Mouse (Mus musculus) thymus, postnatal 36 days (tissue): ENCODE results near the gene Zfp423.

Experiments
- DNase-seq, 2 experiments: peaks; one replicate each; pipeline ENCODE4 v3.0.0; 2022; ENCODE audit warnings: mixed read lengths in 2 of 2

Gene Zfp423

DNA sequence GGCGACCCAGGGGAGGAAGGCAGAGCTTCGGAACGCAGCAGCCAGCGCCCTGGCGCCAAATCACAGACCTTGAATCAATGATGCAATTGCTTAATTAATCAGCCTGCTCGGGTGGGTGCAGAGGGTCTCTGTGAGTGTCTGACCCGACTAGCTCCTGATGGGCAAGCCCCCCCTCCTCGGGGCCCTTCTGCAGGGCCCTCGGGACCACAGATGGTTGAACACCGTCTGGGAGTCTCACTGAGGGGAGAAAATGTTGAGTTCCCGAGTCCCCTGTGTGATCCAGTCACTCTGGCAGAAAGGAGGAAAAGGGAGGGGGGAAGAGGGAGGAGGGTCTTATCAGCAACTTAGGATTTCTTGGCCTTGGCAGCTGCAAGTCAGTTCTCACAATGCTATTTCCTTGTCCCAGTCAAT, 124.0 kb downstream of the Zfp423 start:
- no peak for DNase-seq

DNA sequence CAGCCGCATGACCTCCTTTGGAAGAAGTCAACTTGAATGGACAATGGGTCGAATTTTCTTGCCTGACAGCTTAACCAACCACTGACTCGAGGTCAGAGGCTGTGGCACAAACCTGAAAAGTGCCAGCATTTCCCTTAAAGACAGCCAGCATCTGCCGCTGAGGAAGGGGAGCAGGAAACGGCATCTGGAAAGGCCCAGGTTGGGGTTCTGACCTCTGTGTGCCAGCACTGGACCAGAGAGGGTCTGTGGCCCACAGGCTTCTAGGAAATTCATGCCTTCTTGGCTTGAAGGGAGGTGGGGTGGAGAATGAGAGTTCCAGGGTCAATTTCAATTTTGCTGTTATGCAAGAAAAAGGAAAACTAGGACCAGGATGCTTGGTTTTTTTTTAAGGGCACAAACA, 124.7 kb downstream of the Zfp423 start:
- no peak for DNase-seq

DNA sequence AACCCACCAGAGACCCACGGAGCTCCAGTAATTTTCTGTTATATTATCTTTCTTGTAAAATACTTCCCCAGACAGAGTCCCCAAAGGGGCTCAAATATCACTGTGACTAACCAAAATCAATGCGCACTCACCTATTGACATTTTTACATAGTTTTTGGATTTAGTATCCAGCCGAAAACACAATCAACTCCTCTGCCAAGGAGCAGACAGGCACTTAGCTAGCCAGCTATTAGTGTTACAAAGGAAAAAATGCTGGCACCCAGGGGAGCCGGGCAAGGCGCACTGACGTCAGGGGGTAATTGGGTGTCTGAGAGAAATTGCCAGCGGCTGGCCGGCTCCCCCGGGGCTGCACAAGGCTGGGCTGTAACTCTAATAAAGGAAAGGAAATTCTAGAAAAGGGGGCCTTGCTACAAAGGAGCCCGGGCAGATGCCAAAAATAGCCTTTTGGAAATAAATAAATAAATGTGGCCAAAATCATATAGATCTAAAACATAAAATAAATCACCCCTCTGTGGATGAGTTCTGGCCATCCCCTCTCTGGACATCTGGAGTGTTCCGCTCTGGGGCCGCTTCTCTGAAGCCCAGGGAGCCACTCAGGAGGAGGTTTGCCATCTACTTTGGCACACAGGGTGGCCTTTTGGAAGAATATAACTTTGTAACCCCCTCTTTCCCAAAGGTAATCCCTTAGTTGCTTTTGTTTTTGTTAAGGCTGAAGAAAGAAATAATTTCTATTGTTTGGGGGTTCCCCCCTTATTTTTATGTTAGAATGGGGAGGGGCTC, 125.4 kb downstream of the Zfp423 start:
- DNase-seq = no peak

DNA sequence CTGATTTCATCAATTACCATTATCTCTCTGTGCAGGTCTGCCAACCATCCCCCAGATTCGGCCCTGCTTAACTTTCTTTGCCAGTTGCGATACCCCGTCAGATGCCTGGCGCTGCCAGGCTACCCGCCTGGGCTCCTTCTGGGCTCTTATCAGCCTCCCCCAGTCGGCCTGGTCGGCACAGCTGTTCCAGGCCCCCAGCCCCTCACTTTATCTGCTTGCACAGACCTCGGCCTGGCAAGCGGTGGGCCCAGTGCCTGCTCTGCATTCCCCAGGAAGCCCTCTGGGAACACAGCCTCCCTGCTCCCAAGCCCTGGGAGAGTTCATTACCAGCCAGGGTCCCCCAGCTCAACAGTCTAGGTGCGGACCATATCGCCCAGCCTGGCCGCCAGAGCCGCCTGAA, 126.1 kb downstream of the Zfp423 start:
- DNase-seq = no peak

DNA sequence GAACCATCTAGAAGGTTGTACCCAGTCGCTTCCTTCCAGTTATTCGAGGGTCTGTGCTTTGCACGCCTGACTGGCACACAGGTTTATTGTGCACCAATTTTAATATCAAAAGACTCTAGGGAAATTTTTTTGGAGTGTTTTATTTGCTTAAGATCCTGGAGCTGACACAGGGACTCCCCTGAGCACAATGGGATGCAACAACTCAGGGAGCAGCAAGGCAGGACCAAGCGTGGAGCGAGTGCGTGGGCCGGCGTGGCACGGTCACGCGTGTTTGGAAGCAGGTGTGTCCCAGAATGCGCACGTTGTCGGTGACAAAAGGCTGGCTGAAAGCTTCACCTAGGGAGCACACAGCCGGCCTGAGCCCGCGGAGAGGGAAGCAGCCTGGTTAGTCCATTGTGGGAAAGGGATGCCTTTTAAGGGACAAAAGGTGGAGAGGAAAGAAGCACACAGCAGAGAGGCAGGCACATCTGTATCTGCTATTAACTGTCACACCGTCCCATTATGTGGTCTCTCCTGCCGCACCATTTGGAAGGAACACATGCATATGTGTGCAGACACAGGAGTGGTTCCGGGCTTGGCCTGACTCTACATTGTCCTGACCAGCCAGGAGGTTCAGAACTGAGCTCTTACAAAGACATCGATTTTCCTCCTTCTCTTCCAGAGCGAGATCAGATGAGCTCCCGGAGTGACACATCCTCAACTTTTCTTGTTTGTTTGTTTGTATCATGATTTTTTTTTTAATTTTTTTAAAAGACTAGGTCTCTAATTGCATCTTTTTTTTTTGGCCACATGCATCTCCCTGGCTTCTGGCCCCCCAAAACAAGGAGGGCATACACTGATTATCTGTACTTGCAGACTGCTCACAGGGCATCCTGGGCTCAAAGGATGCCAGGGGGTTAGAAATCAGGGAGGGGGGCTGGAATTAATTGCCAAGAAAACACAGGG, 126.7 kb downstream of the Zfp423 start:
- no peak for DNase-seq

DNA sequence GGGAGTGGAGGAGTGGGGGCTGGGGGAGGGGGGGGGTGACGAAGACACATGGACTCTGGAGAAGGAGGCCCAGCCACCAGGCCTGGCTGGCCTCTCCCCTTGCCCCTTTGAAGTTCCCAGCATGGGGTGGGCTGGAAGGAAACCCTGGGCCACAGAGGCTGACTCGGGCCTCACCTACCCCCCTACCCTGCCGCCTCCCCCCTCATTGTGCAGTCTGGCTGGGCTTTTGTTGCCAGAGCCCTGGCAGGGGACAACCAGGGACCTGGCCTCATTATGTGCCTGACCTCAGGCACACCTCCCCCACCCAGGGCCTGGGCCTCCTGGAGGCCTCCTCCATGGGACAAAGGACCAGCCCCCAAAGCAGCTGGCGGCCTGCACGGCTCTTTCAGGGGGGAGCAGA, 127.8 kb downstream of the Zfp423 start:
- no peak for DNase-seq

DNA sequence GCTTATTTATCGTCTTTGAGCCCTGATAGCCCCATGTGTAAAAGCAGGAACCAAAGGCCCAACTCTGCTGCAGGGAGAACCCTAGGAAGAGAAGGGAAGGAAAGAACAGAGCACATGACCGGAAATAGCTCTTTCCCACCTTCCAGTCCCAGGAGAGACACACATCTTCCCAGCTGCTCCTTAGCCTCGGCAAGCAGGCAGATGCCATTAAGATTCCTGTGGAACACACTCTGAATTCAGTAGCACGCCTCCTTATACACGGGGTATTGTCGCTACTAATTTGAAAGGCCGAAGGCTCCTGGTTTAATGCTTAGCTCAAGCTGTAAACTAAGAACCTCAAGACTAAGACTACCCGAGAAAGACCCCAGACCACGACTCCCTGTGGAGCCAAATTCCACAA, 128.3 kb downstream of the Zfp423 start:
- DNase-seq = no peak

DNA sequence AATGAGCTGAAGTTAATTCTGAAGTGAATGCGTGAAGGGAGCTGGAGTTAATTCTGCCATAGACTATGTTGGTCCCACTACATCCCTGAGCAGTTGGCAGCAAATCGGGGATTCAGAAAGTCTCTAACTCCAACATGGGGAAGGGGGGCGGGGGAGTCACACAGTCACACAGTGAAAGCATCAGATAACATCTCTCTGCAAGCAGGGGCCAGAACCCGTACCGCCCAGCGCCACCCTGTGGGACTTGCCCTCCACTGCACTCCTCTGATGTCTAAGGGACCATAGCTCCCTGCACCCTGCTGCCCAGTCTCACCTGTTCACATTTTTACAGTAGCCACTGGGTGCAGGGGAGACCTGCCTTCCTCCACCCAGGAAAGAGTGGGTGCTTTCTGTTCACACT, 129.2 kb downstream of the Zfp423 start:
- DNase-seq = no peak

DNA sequence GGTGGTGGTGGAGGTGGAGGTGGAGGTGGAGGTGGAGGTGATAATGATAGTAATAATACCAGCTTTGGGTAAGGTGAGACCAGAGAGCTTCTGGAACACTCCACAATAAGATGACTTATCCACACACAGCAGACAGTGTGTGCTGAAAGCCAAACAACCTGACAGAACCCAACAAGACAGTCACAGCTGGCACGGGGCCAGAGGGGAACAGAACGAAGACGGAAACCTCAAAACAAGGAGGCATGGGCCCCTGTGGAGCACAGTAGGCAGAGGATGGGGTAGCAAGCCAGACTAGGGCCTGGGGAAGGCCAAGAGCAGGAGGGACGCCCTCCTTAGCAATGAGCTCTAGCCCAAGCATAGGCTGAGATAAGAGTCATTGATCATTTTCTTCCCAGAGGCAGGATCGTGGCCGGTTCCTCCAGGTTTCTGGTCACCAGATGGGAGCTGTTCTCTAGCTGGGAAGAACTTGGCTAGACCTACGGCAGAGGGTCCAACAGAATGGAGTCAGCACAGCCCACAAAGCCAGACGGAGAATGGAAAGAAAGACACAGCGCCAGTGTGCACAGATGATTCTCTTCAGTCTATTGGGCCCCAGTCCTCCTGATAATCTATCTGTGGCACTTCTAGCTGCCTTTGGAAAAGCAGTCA, 133.3 kb downstream of the Zfp423 start:
- DNase-seq = no peak

DNA sequence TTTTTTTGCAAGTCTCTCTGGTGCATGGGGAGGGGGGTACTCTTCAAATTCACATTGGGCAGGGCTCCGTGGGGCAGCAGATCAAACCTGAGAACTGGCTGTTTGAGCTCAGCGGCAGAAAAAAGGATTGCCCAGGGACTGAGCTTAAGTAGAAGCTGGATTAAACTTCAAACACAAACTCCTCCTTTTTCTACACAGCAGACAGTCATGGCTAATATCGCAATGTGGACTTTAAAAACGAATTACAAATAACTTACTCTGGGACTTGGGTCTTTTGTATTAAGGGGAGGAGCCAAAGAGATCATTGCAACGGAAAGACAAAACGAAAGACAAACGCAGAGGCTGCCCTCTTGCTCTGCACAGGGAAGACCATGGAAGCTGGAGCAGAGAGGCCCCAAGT, 136.2 kb downstream of the Zfp423 start:
- no peak for DNase-seq

DNA sequence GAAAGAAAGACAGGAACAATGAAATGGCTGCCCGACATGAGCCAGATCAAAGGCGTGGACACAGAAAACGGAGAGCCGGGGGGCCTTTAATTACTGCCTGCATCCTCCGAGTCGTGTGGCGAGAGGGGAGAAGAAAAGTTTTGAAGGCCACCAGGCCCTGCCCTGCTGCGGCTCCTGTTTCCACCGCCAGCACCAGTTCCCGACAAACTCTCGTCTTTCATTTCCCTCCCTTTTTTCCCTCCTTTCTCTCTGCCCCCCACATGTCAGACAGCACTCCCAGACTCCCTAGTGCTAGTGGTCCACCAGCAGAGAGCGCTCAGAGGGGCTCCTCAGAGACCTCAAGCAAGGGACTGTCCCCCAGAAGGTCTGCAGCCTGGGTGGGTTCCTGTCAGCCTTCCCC, 136.7 kb downstream of the Zfp423 start:
- DNase-seq = no peak

DNA sequence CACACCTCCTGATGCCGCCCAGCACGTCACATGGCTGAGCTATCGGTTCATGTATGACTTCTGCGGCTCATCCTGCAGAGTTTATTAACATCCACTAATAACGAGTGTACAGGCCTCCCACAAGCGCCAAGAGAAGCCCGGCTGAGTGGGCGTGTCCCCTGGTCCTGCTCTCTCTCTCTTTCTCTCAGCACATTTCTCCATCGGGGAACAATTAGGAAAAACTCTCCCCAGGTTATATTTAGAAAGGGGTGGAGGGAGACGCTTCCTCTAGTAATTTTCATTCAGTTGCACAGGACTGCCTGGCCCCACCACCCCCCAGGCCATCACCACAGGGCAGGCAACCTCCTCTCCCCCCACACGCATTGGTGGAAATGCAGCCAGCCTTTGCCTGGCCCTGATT, 137.2 kb downstream of the Zfp423 start:
- no peak for DNase-seq

DNA sequence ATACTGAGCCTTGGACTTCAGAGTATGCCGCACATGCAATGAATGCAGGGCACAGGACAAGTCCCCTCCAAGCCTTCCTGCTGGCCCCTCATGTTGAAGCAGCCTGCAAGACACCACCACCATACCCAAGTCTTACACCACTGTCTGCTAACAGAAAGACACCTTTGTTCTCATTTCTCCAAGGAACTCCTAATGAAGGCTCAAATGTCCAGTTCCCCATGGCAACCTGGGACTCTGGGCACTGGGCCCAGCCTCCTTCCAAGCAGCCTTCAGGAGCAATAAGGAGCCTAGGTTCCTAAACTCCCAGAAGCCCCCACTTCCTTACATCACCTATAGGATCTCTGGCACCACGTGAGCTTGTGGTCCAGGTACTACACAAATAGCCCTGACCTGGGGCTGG, 137.7 kb downstream of the Zfp423 start:
- no peak for DNase-seq

DNA sequence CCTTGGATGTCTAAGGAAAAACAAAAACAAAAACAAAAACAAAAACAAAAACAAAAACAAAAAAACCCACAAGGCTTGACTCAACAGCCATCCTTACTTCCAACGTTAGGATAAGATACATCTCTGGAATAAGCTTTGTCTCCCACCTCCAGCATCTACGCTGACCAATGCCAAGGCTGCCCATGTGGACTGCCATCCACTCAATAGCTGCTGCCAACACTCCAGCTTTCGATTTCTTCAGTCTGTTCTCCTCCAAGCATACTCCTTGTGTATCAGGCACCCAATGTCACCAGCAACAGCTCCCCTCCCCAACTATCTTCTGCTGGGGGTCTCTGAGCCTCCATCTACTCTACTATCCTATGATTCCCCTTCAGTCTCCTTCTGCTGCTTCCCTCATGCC, 140.1 kb downstream of the Zfp423 start:
- DNase-seq = no peak

DNA sequence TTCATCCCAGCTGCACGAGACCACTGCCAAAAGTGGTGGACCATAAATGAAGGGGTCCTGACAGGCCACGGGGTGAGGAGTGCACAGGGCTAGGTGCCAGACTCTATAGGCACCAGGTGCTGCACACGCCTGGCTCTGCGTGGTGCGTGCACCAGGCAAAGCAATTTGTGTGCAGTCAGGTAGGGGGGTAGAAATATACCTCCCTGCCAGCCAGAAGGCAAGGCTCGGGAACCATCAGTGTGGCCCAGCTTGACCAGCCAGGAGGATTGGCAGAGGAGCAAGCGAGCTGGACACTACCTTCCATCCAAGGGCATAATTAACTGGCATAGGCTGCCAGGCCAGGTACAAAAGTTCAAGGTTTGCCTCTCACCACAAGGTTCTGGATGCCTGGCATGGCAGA, 140.9 kb downstream of the Zfp423 start:
- no peak for DNase-seq

DNA sequence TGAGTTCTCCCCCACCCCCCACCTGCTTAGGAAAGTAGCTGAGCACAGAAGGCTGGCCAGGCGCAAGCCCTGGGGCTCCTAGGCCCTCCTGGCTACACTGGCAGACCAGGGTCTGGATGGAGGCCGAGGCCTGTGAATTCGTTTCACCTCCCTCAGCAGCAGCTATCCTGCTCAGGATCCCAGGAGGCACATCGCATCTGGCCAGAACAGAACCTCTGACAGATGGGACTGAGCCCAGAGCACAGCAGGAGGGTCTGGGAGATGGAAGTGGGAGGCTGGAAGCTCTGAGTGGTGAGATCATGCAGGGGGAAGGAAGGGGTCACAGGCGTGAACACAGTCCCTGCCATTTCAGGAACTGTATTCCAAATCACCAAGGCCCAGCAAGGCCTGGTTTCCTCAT, 143.3 kb downstream of the Zfp423 start:
- DNase-seq = no peak

DNA sequence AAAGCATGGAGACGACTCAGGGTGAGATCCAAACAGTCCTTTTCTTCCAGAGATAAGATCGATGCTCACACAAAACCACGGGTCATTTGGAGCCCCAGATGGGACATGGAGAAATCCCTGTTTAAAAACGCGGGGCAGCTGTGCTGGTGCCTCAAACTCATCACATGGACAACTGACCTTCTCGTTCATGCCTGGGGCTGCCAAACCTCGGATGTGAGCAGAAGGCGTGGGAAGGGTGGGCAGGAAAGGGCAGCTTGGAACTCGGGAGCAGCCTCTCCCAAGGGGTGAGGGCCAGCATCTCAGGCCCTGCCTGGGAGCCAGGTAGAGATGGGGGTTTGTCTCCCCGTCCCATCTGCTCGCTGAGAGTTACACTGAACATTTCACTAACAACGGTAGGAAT, 146.7 kb downstream of the Zfp423 start:
- DNase-seq = no peak

DNA sequence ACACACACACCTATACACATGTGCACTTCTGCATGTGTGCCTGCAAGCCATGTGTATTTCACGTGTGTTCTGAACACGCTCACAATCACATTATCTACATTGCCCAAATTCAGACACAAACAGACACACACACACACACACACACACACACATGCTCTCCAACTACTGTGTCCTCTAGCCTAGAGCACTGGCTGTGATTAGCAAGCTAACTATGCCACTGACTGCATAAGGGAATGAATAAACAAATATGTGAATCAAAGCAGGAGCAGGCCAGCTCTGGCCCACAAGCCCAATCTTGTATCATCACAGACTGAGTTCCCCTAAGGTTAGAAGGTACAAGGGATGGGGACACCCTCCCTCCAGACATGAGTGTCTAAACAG, 147.3 kb downstream of the Zfp423 start:
- no peak for DNase-seq

DNA sequence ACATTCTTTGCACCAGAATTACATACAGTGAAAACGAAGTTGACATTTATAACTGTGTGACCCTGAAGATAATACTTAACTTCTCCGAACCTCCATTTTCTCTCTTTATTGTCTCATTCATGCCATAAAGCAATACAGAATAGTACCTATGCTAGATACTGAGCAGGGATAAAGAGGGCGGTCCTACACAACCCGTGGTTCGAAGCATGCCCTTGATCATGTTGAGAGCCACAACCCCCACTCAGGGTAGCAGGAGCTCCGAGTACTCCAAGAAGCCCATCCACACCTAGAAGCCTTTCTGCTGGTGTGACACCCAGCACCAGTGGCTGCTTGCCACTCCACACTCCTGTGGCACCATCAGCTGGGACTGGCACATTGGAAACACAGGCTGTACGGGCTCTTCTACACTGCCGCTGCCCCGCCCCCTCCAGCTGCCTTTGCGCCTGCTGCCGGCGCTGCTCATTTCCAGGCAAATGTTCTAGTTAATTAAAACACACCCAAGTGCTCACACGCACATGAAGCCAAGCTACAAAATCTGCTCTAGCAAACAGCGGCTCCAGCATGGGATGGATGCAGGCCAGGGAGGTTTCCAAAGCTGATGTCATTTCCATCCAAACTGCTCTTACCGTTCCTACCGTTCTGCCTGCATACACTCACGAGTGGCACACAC, 147.9 kb downstream of the Zfp423 start:
- DNase-seq = no peak

DNA sequence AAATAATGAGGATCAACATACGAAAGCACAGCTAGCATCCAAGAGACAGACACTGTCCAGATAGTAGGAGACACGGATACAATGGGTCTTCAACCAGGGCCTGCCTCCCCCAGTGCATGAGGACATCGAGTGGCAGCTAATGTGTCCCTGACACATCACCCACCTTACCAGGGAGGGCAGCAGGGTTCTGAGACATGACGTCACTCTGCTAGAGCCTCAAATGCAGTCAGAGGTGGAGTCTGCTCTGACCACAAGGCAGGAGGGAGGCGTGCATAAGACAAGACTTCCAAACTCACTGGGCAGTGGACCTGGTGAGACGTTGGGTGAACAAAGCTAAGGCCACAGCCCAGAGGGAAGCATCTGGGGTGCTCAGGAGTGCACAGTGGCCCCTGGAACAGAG, 148.6 kb downstream of the Zfp423 start:
- no peak for DNase-seq

DNA sequence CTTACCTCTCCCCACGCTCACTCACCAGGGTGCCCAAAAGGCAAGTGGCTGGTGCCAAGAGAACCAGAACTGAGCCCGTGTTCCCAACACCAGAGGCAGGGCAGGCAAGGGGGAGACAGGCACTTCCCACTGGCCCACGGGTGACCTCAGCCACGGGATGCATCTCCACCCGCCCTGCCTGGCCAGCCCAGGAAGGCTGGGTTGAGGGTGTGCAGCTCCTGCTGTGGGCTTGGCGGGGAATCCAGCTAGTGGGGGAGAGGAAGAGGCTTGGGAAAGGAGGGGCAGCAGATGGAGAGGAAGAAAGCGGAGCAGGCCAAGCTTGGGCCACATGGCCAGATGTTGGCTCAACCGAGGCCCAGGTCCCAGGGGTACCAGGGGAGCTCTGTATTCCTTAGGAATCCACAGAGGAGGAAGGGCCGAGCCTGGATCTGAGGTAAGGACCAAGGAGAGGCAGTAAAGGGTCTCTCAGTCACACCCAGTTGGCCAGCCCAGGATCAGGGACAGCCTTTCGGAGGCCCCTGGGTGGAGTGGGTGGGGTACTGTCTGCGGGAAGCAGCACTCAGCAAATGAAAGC, 155.0 kb downstream of the Zfp423 start:
- DNase-seq = no peak

DNA sequence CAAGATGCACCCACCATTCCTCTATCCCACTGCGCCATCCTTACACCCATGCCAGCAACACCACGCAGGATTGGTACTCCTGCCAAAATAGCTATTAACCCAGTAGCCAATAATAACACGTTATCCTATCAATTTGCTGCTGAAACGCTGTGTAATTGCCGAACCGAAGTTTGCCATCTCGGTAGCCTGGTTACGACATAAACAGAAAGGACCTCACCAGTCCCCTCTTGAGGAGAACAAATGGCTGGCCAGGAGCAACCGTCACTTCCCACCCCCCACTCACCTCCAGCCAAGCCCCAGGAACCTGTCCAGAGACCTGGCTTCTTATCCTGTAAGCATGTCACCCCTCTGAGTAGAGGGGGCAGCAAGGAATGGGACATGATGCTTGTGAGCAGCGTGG, 156.0 kb downstream of the Zfp423 start:
- DNase-seq = no peak

DNA sequence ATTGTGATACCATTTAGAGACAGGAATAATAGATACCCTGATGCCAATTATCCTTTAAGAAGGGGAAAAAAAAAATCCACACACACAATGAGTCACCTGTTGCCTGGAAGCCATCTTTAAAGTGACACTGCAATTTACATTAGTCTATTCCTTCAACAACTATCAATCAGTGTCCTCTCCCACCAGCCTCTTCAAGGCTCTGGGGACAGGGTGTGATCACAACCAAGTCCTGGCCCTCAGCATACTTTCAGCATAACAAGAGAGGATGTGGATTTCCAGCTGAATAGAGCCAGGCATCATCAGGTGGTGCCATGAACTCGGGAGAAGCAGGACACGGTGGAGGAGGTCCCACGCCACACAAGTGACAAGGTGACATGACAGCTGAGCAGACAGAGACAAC, 156.8 kb downstream of the Zfp423 start:
- DNase-seq = no peak
